Mouse (Mus musculus): ENCODE measurements around the gene Tesc. TPM values are rescaled to one million over a fixed set of nuclear protein-coding genes. Genes with fewer than 3 reads are reported as not detected.

Gene Tesc
- polyA plus RNA-seq, 1 experiment from 2014 or later = 29.4 TPM

- H3K36me3 ChIP-seq (ENCODE audit: insufficient read depth, low read length) = no peaks in the 10 kb centered on the region
- H3K4me3 ChIP-seq (replicated peaks; ENCODE audit: low read depth, low read length) = no peak overlapping the region
- H3K4me1 ChIP-seq (replicated peaks; ENCODE audit: insufficient read depth, low read length) = peaks cover 9% of the 10 kb centered on the region; the same call in 1 of the 2 replicates
- 64% methylated on average over 3 of the region's 3 CpGs for WGBS
- H3K27me3 ChIP-seq (ENCODE audit: insufficient read depth, low read length) = peaks cover 21% of the 10 kb centered on the region
- H3K9ac ChIP-seq (ENCODE audit: low read depth, low read length) = no peak overlapping the region
- no peak for TF ChIP-seq CTCF (IDR thresholded peaks at IDR 0.05; ENCODE audit: low read depth)
- no peak for DNase-seq (ENCODE audit: low spot score)
- H3K4me2 ChIP-seq (ENCODE audit: low read length) = no peak overlapping the region
- H3K9me3 ChIP-seq (replicated peaks; ENCODE audit: low read length) = no peaks in the 10 kb centered on the region
- H3K27ac ChIP-seq = no peak overlapping the region
- no peak for ATAC-seq (replicated peaks; ENCODE audit: low FRiP score, low read depth)
Observed at GRCm38 (mm10) chr5:118023053-118023452, 4.5 kb upstream of the Tesc start.

GRCm38 (mm10) chr5:118025880-118026279, 1.7 kb upstream of the Tesc start:
- no peak for TF ChIP-seq CTCF (IDR thresholded peaks at IDR 0.05; ENCODE audit: low read depth)
- 14% methylated on average over 12 of the region's 12 CpGs for WGBS
- H3K4me3 ChIP-seq (replicated peaks; ENCODE audit: low read depth, low read length) = no peak overlapping the region
- peaks cover 43% of the 10 kb centered on the region for H3K27me3 ChIP-seq (ENCODE audit: insufficient read depth, low read length)
- no peaks in the 10 kb centered on the region for H3K36me3 ChIP-seq (ENCODE audit: insufficient read depth, low read length)
- no peak for DNase-seq (ENCODE audit: low spot score)
- H3K4me1 ChIP-seq (replicated peaks; ENCODE audit: insufficient read depth, low read length) = peaks cover 19% of the 10 kb centered on the region; the same call in 1 of the 2 replicates
- no peak overlapping the region for H3K4me2 ChIP-seq (ENCODE audit: low read length)
- no peak overlapping the region for H3K9ac ChIP-seq (ENCODE audit: low read depth, low read length)
- ATAC-seq (replicated peaks; ENCODE audit: low FRiP score, low read depth) = no peak
- no peaks in the 10 kb centered on the region for H3K9me3 ChIP-seq (replicated peaks; ENCODE audit: low read length)
- H3K27ac ChIP-seq = no peak overlapping the region

- Histone ChIP-seq H3K4me3 (replicated peaks; ENCODE audit: low read depth, low read length) (no peak overlapping the region), H3K27me3 (ENCODE audit: insufficient read depth, low read length) (peaks cover 43% of the 10 kb centered on the region), H3K36me3 (ENCODE audit: insufficient read depth, low read length) (no peaks in the 10 kb centered on the region), H3K9ac (ENCODE audit: low read depth, low read length) (no peak overlapping the region), H3K4me1 (replicated peaks; ENCODE audit: insufficient read depth, low read length) (peaks cover 19% of the 10 kb centered on the region; the same call in 1 of the 2 replicates), H3K27ac (no peak overlapping the region), H3K9me3 (replicated peaks; ENCODE audit: low read length) (no peaks in the 10 kb centered on the region), H3K4me2 (ENCODE audit: low read length) (no peak overlapping the region)
- TF ChIP-seq CTCF (IDR thresholded peaks at IDR 0.05; ENCODE audit: low read depth) = no peak
- 4% methylated on average over 13 of the region's 13 CpGs for WGBS
- ATAC-seq (replicated peaks; ENCODE audit: low FRiP score, low read depth) (no peak), DNase-seq (ENCODE audit: low spot score) (no peak)
Observed at GRCm38 (mm10) chr5:118026343-118026742, 1.2 kb upstream of the Tesc start.

GRCm38 (mm10) chr5:118027101-118027697, 344 bp upstream of the Tesc start:
- peak overlapping the region; percentile 96 for H3K4me2 ChIP-seq (ENCODE audit: low read length)
- WGBS = under 1% methylated on average over 39 of the region's 39 CpGs

GRCm38 (mm10) chr5:118028191-118029034, 870 bp downstream of the Tesc start:
- peak; percentile 36 for ATAC-seq (replicated peaks; ENCODE audit: low FRiP score, low read depth)
- no peak for TF ChIP-seq CTCF (IDR thresholded peaks at IDR 0.05; ENCODE audit: low read depth)
- peaks cover 43% of the 10 kb centered on the region for H3K27me3 ChIP-seq (ENCODE audit: insufficient read depth, low read length)
- peak overlapping the region; percentile 55 for H3K4me3 ChIP-seq (replicated peaks; ENCODE audit: low read depth, low read length)
- DNase-seq (ENCODE audit: low spot score) = no peak
- peaks cover 19% of the 10 kb centered on the region; the same call in 1 of the 2 replicates for H3K4me1 ChIP-seq (replicated peaks; ENCODE audit: insufficient read depth, low read length)
- H3K36me3 ChIP-seq (ENCODE audit: insufficient read depth, low read length) = no peaks in the 10 kb centered on the region
- H3K9ac ChIP-seq (ENCODE audit: low read depth, low read length) = peak overlapping the region; percentile 52; the same call in 1 of the 2 replicates
- H3K4me2 ChIP-seq (ENCODE audit: low read length) = peak overlapping the region; percentile 96
- under 1% methylated on average over 78 of the region's 79 CpGs for WGBS
- no peaks in the 10 kb centered on the region for H3K9me3 ChIP-seq (replicated peaks; ENCODE audit: low read length)
- no peak overlapping the region for H3K27ac ChIP-seq

More at GRCm38 (mm10) chr5:118027101-118027697, 344 bp upstream of the Tesc start:
- H3K27ac ChIP-seq = no peak overlapping the region
- no peak for ATAC-seq (replicated peaks; ENCODE audit: low FRiP score, low read depth)
- TF ChIP-seq CTCF (IDR thresholded peaks at IDR 0.05; ENCODE audit: low read depth) = no peak
- peak overlapping the region; percentile 52; the same call in 1 of the 2 replicates for H3K9ac ChIP-seq (ENCODE audit: low read depth, low read length)
- H3K27me3 ChIP-seq (ENCODE audit: insufficient read depth, low read length) = peaks cover 43% of the 10 kb centered on the region
- H3K4me3 ChIP-seq (replicated peaks; ENCODE audit: low read depth, low read length) = peak overlapping the region; percentile 55
- H3K4me1 ChIP-seq (replicated peaks; ENCODE audit: insufficient read depth, low read length) = peaks cover 19% of the 10 kb centered on the region; the same call in 1 of the 2 replicates
- H3K9me3 ChIP-seq (replicated peaks; ENCODE audit: low read length) = no peaks in the 10 kb centered on the region
- H3K36me3 ChIP-seq (ENCODE audit: insufficient read depth, low read length) = no peaks in the 10 kb centered on the region
- no peak for DNase-seq (ENCODE audit: low spot score)

- peak overlapping the region; percentile 96 for H3K4me2 ChIP-seq (ENCODE audit: low read length)
- no peak for TF ChIP-seq CTCF (IDR thresholded peaks at IDR 0.05; ENCODE audit: low read depth)
- peaks cover 43% of the 10 kb centered on the region for H3K27me3 ChIP-seq (ENCODE audit: insufficient read depth, low read length)
- H3K9me3 ChIP-seq (replicated peaks; ENCODE audit: low read length) = no peaks in the 10 kb centered on the region
- H3K4me1 ChIP-seq (replicated peaks; ENCODE audit: insufficient read depth, low read length) = peaks cover 19% of the 10 kb centered on the region; the same call in 1 of the 2 replicates
- WGBS = 5% methylated on average over 12 of the region's 12 CpGs
- H3K9ac ChIP-seq (ENCODE audit: low read depth, low read length) = no peak overlapping the region
- ATAC-seq (replicated peaks; ENCODE audit: low FRiP score, low read depth) (peak; percentile 9; the same call in 1 of the 2 replicates), DNase-seq (ENCODE audit: low spot score) (no peak)
- peak overlapping the region; percentile 55 for H3K4me3 ChIP-seq (replicated peaks; ENCODE audit: low read depth, low read length)
- no peak overlapping the region for H3K27ac ChIP-seq
- no peaks in the 10 kb centered on the region for H3K36me3 ChIP-seq (ENCODE audit: insufficient read depth, low read length)
Observed at GRCm38 (mm10) chr5:118029035-118029408, 1.5 kb downstream of the Tesc start.
